24 mouse cellular contexts compared by ENCODE assay signal in genomic region chr11:113816439-113816838, GRCm38 (mm10).
A peak's percentile ranks its signal among the peaks of the same experiment; 100 is the strongest.
DNase-seq lines count a peak whose midpoint lies in the region; ATAC-seq and TF ChIP-seq lines count a peak whose summit lies in the region.
"Had no signal": no experiment of that assay in that cellular context is flagged by ENCODE, and none has a peak within 500 bp of the region (broad histone marks: within the 10 kb centered on the region; RNA-seq: fewer than 3 reads in every experiment).

No protein-coding gene starts in this region.

- peak overlapping the region; percentile 42; the same call in 1 of the 2 replicates for H3K27ac ChIP-seq in neural tube, embryonic 15.5 days (replicated peaks)
- H3K27ac ChIP-seq in forebrain, postnatal 0 days (ENCODE audit: low read depth, low read length) = peak overlapping the region; percentile 80
- H3K27ac ChIP-seq: heart, adult 2 months; hindbrain, embryonic 13.5 days; limb, embryonic 10.5 days; liver, embryonic 15.5 days; lung, embryonic 15.5 days; midbrain, embryonic 10.5 days had no signal

- H3K4me2 ChIP-seq in neural tube, embryonic 15.5 days = no peak overlapping the region
- H3K4me2 ChIP-seq in forebrain, postnatal 0 days (ENCODE audit: low read depth) = no peak overlapping the region
- H3K4me2 ChIP-seq: hindbrain, embryonic 13.5 days; liver, embryonic 15.5 days; lung, embryonic 15.5 days had no signal

- no peak overlapping the region for H3K4me3 ChIP-seq in neural tube, embryonic 15.5 days (replicated peaks)
- H3K4me3 ChIP-seq in forebrain, postnatal 0 days (ENCODE audit: low read depth, low read length) = no peak overlapping the region
- H3K4me3 ChIP-seq: heart, adult 2 months; hindbrain, embryonic 13.5 days; limb, embryonic 10.5 days; liver, embryonic 15.5 days; lung, embryonic 15.5 days; midbrain, embryonic 10.5 days had no signal

- 83% methylated on average over 4 of the region's 4 CpGs for WGBS in neural tube, embryonic 15.5 days
- WGBS in forebrain, postnatal 0 days = 46% methylated on average over 4 of the region's 4 CpGs

- no peak for DNase-seq in frontal cortex, postnatal 10 days (ENCODE audit: low spot score in 2 of 2)
- no peak for DNase-seq in neural tube, embryonic 10.5 days (ENCODE audit: extremely low spot score, low spot score)
- peak; percentile 75 for DNase-seq in forebrain, postnatal 0 days
- no peak for DNase-seq in adrenal gland, postnatal 4 days (ENCODE audit: low spot score in 2 of 2)
- no peak for DNase-seq in kidney, postnatal 4 days
- DNase-seq: cerebellum, adult 9-10 months; gastrocnemius, postnatal 25 days; heart, adult 2 months; heart, postnatal 36 days; kidney, adult 9 months; layer of hippocampus, adult 9-11 months; liver; lung, postnatal 4 days; retina, postnatal 1 day; right cerebral cortex, postnatal 25 days; spleen, adult 18-20 months; thymus, postnatal 25 days had no signal

- H3K9me3 ChIP-seq in neural tube, embryonic 15.5 days (replicated peaks) = no peaks in the 10 kb centered on the region
- no peaks in the 10 kb centered on the region for H3K9me3 ChIP-seq in forebrain, postnatal 0 days (ENCODE audit: low read length)
- H3K9me3 ChIP-seq: hindbrain, embryonic 13.5 days; limb, embryonic 10.5 days; liver, embryonic 15.5 days; lung, embryonic 15.5 days; midbrain, embryonic 10.5 days had no signal

- H3K4me1 ChIP-seq in neural tube, embryonic 15.5 days = 0 out of 2 replicates have a peak, but pooled peaks cover 4% of the 10 kb centered on the region
- H3K4me1 ChIP-seq in forebrain, postnatal 0 days (ENCODE audit: insufficient read depth) = peaks cover 5% of the 10 kb centered on the region; the same call in 1 of the 2 replicates
- H3K4me1 ChIP-seq: hindbrain, embryonic 13.5 days; lung, embryonic 15.5 days had no signal

- H3K27me3 ChIP-seq in neural tube, embryonic 15.5 days (replicated peaks) = no peaks in the 10 kb centered on the region
- no peaks in the 10 kb centered on the region for H3K27me3 ChIP-seq in forebrain, postnatal 0 days (ENCODE audit: insufficient read depth, low read length)
- H3K27me3 ChIP-seq: hindbrain, embryonic 13.5 days; lung, embryonic 15.5 days had no signal

- TF ChIP-seq CTCF in forebrain, postnatal 0 days (IDR thresholded peaks at IDR 0.05; ENCODE audit: low read depth) = no peak

- no peak overlapping the region for H3K9ac ChIP-seq in neural tube, embryonic 15.5 days (replicated peaks)
- no peak overlapping the region for H3K9ac ChIP-seq in forebrain, postnatal 0 days
- H3K9ac ChIP-seq: hindbrain, embryonic 13.5 days; liver, embryonic 15.5 days; lung, embryonic 15.5 days had no signal

- peak; percentile 81 for ATAC-seq in frontal cortex, adult (ENCODE audit: low TSS enrichment)
- ATAC-seq in neural tube, embryonic 15.5 days (ENCODE audit: low FRiP score) = no peak
- ATAC-seq in forebrain, postnatal 0 days = peak; percentile 64

- H3K36me3 ChIP-seq in neural tube, embryonic 15.5 days = no peaks in the 10 kb centered on the region; the same call in 1 of the 2 replicates
- no peaks in the 10 kb centered on the region; the same call in 1 of the 2 replicates for H3K36me3 ChIP-seq in forebrain, postnatal 0 days (ENCODE audit: insufficient read depth)
- H3K36me3 ChIP-seq: limb, embryonic 10.5 days; liver, embryonic 15.5 days; lung, embryonic 15.5 days had no signal
